Mouse (Mus musculus): ENCODE measurements around the gene Nfe2l1.
"Not testable (repeated sequence)": the region's sequence is repeated elsewhere in the genome, so short reads cannot be mapped to it uniquely, and the experiment has no call there.

Gene Nfe2l1

GRCm38 (mm10) chr11:96818128-96818710 is 11.5 kb downstream of the Nfe2l1 start:
- DNase-seq (ENCODE audit: low spot score) = no peak

DNA sequence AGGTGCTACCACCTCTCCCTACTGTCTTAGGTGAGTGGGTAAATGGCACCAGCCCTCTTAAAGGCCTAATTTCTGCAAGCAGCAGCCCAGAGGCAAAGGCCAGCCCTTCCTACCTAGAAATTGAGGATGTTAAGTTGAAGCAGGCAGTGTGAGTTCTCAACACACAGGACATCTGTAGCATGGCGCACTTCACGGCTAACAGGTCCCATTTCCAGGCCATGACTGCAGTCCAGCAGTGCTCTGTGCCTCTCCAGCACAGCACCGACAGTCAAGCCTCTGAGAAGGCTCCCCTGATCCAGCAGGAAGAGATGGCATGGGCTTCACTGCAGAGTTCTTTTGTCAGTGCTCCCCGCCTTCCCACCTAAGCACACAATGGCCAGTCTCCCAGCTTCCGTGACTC is 12.8 kb downstream of the Nfe2l1 start:
- DNase-seq (ENCODE audit: low spot score) = no peak

DNA sequence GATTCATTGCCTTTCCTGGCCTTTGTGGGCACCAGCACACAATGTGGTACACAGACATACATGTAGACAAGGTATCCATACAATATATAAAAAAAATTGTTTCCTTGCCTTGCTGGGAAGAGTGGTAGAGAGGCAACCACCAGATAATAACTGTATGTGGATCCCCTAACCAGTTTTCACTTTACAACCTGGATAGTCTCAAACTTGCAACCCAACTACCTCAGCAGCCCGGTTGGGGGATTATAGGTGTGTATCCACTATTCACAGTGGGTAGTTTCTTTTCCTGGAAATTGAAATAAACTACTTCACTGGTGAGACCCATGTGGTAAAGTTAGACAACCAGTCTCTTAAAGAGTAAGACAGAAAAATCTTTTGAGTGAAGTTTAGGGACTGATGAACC is 13.3 kb downstream of the Nfe2l1 start:
- no peak for DNase-seq (ENCODE audit: low spot score)

DNA sequence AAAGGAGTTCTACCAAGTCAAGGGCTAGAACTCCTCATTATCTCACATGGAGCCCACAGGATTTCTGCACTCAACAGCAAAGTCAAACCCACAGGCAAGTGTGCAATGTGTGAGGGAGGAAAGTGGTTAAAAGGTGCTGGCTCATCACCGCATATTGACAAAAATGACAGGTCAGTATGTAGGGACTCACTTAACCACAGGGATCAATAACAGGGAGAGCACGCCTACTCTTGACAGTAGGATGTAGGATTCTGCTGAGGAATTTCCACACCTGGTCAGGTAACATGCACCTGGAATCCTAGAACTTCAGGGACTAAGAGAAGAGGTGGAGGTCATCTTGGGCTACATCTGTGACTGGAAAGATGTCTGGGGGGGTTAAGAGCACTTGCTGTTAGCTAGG is 13.9 kb downstream of the Nfe2l1 start:
- DNase-seq (ENCODE audit: low spot score) = no peak

DNA sequence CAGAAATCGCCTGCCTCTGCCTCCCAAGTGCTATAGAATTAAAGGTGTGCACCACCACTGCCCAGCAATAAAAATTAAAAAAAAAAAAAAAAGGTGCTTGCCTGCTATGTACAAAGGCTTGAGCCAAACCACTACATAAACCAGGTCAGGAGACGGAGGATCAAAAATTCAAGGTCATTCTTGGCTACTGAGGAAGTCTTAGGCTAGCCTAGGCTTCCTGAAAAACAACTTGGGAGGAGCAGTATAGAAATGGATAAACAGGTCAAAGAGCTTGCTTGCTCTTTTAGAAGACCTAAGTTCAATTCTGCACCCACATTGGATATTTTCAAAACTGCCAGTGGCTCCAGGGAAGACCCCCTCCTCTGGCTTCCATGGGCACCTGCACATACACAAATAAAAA is 15.3 kb downstream of the Nfe2l1 start:
- DNase-seq (ENCODE audit: low spot score) = no peak

- DNase-seq (ENCODE audit: low spot score) = no peak
These were observed 15.8 kb downstream of the Nfe2l1 start for GRCm38 (mm10) chr11:96813920-96814319.

GRCm38 (mm10) chr11:96813455-96813854 is 16.3 kb downstream of the Nfe2l1 start:
- DNase-seq (ENCODE audit: low spot score) = no peak

DNA sequence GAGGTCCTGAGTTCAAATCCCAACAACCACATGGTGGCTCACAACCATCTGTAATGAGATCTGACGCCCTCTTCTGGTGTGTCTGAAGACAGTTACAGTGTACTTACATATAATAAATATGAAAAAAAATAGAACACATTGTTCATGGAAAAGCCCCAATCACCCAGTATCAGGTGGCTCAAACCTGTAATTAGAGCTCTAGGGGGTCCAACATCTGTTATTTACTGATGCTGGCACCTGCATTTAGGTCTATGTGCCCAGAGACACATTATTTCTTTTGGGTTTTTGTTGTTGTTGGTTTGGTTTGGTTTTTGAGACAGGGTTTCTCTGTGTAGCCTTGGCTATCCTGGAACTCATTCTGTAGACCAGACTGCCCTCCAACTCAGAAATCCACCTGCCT is 18.6 kb downstream of the Nfe2l1 start:
- not testable (repeated sequence) for DNase-seq (ENCODE audit: low spot score)

DNA sequence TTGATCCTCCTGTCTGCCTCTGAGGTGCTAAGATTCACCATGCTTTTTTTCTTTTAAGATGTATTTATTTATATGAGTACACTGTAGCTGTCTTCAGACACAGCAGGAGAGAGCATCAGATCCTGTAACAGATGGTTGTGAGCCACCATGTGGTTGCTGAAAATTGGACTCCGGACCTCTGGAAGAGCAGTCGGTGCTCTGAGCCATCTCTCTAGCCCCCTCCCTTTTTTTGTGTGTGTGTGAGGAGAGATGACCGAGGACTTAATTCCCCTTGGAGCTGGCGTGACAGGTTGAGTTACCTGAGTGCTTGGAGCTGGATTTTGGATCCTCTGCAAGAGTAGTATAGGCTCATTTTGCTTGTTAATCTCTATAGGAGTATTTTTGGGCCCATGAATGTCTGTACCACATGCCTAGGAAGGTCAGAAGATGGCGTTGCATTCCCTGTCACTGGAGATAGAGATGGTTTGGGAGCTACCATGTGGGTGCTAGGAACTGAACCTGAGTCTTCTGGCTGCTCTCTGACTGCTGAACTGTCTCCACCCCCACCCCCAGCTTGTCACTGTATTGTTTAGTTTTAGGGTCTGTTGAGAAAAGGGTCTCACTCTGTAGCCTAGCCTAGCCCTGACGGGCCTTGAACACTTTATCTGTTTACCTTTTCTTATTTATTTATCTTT is 20.1 kb downstream of the Nfe2l1 start:
- no peak for DNase-seq (ENCODE audit: low spot score)

DNA sequence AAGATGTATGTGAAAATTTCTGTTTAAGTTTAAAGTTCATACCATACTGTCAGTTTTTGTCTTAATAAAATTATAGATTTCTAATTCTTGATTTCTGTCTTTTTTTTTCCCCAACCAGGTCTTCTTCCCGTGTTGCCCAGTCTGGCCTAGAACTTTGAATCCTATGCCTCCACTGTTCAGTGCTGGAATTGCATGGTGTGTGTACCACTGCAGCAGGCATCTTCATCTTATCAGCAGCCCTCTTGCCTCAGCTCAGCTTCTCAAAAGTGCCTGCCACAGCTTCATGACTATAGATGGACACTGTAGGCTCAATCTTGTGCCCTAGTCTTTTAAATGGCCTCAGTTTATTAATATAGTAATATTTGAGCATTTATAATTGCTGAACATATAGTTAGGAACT is 21.7 kb downstream of the Nfe2l1 start:
- DNase-seq (ENCODE audit: low spot score) = no peak

DNA sequence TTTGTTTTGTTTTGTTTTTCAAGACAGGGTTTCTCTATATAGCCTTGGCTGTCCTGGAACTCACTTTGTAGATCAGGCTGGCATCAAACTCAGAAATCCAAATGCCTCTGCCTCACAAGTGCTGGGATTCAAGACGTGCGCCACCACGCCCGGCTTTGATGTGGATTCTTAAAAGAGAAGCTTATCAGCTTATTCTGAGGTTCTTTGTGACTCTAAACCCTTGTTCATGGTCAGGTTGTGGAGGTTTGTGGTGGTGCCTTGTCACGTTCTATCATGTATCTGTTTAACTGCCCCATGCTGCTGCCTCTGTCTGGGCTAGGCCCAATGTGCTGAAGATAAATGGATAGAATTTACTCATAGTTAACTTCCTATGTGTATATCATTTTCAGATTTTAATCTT is 24.2 kb downstream of the Nfe2l1 start:
- DNase-seq (ENCODE audit: low spot score) = no peak

DNA sequence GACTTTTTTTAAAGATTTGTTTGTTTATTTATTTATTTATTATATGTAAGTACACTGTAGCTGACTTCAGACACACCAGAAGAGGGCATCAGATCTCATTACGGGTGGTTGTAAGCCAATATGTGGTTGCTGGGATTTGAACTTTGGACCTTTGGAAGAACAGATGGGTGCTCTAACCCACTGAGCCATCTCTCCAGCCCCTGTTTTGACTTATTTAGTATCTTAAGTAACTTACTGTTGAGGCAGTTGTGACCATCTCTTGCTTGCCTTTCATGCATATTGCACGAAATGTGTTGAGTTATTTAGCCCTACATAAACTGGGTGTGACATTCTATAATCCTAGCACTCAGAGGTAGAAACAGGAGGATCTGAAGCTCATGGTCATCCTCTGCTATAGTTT is 30.3 kb downstream of the Nfe2l1 start:
- no peak for DNase-seq (ENCODE audit: low spot score)

GRCm38 (mm10) chr11:96796586-96796985 is 33.2 kb downstream of the Nfe2l1 start:
- no peak for DNase-seq (ENCODE audit: low spot score)

DNA sequence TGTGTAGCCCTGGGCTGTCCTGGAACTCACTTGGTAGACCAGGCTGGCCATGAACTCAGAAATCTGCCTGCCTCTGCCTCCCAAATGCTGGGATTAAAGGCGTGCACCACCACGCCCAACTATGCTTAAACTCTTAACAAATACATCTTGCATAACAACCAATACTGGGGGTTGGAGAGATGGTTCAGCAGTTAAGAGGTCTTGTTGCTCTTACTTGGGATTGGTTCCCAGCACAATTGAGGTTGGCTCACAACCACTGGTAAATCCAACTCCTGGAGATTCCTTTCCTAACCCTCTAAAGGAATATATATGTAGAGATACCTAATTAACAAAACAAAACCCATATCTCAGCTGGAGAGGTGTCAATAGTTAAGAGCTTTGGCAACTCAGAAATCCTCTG is 33.7 kb downstream of the Nfe2l1 start:
- DNase-seq (ENCODE audit: low spot score) = no peak

DNA sequence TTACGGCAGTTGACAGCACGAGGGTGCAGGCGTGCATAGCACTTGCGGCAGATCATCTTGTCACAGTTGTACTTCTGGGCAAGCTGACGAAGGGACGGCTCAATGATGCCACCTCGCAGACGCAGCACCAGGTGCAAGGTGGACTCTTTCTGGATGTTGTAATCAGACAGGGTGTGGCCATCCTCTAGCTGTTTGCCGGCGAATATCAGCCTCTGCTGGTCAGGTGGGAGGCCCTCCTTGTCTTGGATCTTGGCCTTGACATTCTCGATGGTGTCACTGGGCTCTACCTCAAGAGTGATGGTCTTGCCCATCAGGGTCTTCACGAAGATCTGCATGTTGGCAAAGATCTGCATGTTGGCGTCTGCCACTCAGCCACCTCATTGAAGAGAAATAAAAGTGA is 34.3 kb downstream of the Nfe2l1 start:
- no peak for DNase-seq (ENCODE audit: low spot score)

GRCm38 (mm10) chr11:96790681-96791080 is 39.1 kb downstream of the Nfe2l1 start:
- no peak for DNase-seq (ENCODE audit: low spot score)

DNA sequence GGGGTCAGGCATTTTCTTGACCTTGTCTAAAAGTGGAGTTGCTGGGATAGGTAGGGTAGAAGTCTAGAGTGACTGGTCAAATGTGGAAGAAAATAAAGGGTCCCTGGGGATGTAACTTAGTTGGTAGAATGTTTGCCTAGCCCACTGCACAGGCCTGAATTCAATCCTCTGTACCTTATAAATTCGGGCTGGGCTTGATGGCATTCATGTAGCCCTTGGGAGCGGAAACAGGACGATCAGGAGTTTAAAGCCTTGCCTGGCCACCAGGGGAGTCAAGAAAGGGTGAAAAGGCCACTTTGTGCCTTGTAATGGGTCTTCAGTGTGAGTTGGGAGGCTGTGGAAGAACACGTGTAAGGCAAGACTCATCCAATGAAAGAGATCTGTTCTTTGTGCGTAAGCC is 39.8 kb downstream of the Nfe2l1 start:
- no peak for DNase-seq (ENCODE audit: low spot score)

DNA sequence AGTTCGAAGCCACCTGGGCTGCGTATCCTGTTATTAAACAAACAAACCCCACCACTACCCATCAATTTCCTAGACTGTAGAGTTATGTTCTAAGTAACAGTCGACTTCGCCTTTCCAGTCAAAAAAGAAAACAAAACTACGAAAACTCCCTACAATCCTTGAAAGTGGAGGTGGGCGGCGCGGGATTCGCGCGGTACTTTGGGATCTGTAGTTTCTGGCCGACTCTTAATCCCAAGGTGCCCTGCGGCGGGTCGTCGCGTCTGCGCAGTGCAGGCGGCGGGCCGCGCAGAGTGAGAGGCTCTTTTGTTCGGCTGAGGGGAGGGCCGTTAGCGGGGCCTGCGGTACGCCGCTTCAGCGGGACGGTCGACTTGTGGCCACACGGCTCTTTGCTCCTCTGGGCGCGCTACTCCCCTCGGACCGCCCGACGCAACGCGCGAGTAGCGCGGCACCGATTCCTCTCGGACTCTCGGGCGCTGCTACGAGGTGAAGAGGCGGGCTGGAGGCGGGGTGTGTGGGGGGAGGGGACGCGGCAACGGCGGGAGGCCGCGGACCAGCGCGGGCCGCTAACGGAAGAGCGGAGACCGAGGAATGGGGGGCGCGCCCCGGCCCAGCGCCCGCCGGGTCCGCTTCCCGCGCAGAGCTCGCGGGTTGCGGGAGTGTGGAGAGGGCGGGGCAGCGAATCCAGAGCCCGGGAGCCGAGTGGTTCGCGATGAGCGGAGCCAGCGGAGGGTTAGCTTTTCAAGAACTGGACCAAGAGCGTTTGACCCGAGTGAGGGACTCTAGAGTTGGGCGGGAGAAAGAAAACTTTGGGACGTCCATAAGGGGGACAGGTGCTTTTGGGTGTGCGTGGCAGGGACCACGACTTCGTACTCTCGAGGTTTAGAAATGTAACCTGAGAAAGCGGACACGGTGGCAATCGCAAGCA is 40.6 kb downstream of the Nfe2l1 start, which contains the start of gene Cbx1:
Gene Cbx1, plus strand, starts transcription at position 257 of the 925 bp plus-strand sequence.
- peak; percentile 80 for DNase-seq (ENCODE audit: low spot score)

GRCm38 (mm10) chr11:96786731-96787450 is 42.9 kb downstream of the Nfe2l1 start:
- no peak for DNase-seq (ENCODE audit: low spot score)

DNA sequence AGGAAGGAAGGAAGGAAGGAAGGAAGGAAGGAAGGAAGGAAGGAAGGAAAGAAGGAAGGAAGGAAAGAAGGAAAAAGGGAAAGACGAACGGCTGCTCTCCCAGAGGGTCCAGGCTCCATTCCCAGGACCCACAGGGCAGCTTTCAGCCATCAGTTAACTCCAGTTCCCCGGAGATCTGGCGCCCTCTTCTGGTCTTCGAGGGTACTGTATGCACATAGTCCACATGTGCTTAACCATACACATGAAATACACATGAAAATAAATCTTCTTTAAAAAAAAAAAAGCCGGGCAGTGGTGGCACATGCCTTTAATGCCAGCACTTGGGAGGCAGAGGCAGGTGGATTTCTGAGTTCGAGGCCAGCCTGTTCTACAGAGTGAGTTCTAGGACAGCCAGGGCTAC is 44.9 kb downstream of the Nfe2l1 start:
- DNase-seq (ENCODE audit: low spot score) = peak; percentile 56

- DNase-seq (ENCODE audit: low spot score) = no peak
These were observed 48.3 kb downstream of the Nfe2l1 start for GRCm38 (mm10) chr11:96781425-96781824.

GRCm38 (mm10) chr11:96780306-96780705 is 49.5 kb downstream of the Nfe2l1 start:
- no peak for DNase-seq (ENCODE audit: low spot score)
